Mouse (Mus musculus) lung, postnatal 0 days (tissue): ENCODE measurements around the gene Nmral1.

Source experiments
- CTCF ChIP-seq: IDR thresholded peaks from 2 replicates; pipeline ENCODE4 v1.5.1; 2016; ENCODE audit warnings: antibody characterized with exemption, mild to moderate bottlenecking
- EP300 ChIP-seq: IDR thresholded peaks from 2 replicates; pipeline ENCODE4 v1.6.1; 2016; ENCODE audit warnings: antibody characterized with exemption, mild to moderate bottlenecking, control low read depth

DNA sequence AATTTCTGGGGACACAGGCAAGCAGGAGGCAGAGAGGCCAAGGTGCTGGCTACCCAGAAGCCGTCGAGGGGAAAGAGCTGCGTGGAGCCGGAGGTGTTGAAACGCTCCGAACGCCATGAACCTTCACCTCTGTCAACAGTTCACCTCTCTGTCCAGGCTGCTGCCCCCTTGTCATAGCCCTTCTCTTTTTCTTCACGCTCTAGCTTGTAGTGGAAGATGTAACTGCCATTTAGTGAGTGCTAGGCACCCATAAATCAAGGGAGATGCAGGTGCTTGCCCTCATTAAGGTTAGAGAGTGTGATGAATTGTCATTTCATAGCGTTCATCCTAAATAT lies 34.7 kb downstream of the Nmral1 start:
- no peak for TF ChIP-seq CTCF
- TF ChIP-seq EP300 = no peak
